Mouse (Mus musculus): Measurements from ENCODE around the gene Ppid. TPM values are rescaled to one million over a fixed set of nuclear protein-coding genes. Genes with fewer than 3 reads are reported as not detected.

The Ppid gene
- polyA plus RNA-seq (2012; rRNA removed): 37.8 and 39.4 TPM in 2 replicates

GRCm38 (mm10) chr3:79590863-79591792, at the start of gene Ppid:
TSS of gene Ppid (plus strand) at chr3:79591342.

DNA sequence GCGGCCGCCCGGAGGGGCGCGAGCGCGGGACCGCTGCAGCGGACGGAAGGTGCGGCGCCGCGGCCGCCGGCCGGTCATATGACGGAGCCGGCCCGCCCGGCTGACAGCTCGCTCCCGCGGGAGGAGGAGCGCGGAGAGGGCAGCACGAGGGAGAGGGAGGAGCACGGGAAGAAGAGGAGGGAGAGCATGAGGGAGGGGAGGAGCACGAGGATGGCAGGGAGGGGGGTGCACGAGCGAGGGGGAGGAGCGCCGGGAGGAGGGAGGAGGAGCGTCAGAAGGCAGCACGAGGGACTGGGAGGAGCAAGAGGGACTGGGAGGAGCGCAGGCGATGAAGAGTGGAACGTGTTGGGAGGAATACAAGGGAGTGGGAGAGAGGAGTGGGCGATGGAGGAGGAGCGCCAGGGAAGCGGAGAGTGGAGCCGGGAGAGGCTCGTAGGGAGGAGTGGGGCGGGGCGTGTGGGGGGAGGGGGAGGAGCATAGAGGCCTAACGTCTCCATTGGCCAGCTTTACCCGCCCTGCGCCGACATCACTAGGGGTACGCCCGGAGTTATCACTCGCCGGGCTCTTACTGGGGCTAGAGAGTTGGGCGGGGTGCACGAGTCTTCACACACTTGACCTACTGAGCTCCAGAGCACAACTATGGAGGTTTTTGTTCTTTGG, 23.3 kb upstream of the Ppid start, which contains the start of gene Fnip2:
TSS of gene Fnip2 (minus strand) at position 94 of the 660 bp plus-strand sequence.

GRCm38 (mm10) chr3:79628561-79629415, 37.6 kb downstream of the Ppid start, which contains the start of gene 4930579G24Rik:
TSS of gene 4930579G24Rik (plus strand) at chr3:79629079.

GRCm38 (mm10) chr3:79629416-79629730, 38.2 kb downstream of the Ppid start, which contains the start of gene Etfdh:
TSS of gene Etfdh (minus strand) at chr3:79629500.

Other genes starting within 250 kb of the Ppid start
- 4.2 and 4.3 TPM in 2 replicates for gene Fnip2, start 23.5 kb upstream of the Ppid start, polyA plus RNA-seq (2012; rRNA removed)
- 4.5 and 5.2 TPM in 2 replicates for gene 4930579G24Rik, start 37.7 kb downstream of the Ppid start, polyA plus RNA-seq (2012; rRNA removed)
- gene Etfdh, start 38.2 kb downstream of the Ppid start, polyA plus RNA-seq (2012; rRNA removed): 86.6 and 93.8 TPM in 2 replicates
- gene Rxfp1, start 146.5 kb downstream of the Ppid start, polyA plus RNA-seq (2012; rRNA removed): 0.04 and 0.06 TPM in 2 replicates

Data from liver, embryonic 18 days (tissue).